Mouse (Mus musculus) limb, embryonic 13.5 days (tissue): ENCODE measurements around the gene Pih1d1. TPM values are rescaled to one million over a fixed set of nuclear protein-coding genes. Genes with fewer than 3 reads are reported as not detected.
"Not testable (repeated sequence)": the region's sequence is repeated elsewhere in the genome, so short reads cannot be mapped to it uniquely, and the experiment has no call there.

Experiments
- ATAC-seq: fragments of 200-750 bp; cut with Nextera tagmentation; 2 replicates; pipeline ENCODE4 v1.8.0; 2017; ENCODE audit warnings: low read depth, moderate number of reproducible peaks, moderate TSS enrichment; ENCODE audit not compliant: low FRiP score
- H3K27ac ChIP-seq: fragments of 300-500 bp; sonication (generic); 2 replicates; pipeline ENCODE4 v1.5.1; 2015; ENCODE audit warnings: inconsistent platforms, mild to moderate bottlenecking, moderate library complexity
- H3K27me3 ChIP-seq: fragments of 300-500 bp; sonication (generic); 2 replicates; pipeline ENCODE4 v1.6.1; 2015; ENCODE audit warnings: mild to moderate bottlenecking, inconsistent platforms
- H3K36me3 ChIP-seq: fragments of 300-500 bp; sonication (generic); 2 replicates; pipeline ENCODE4 v1.6.1; 2015; ENCODE audit warnings: inconsistent platforms, mild to moderate bottlenecking, moderate library complexity
- H3K4me1 ChIP-seq: fragments of 300-500 bp; sonication (generic); 2 replicates; pipeline ENCODE4 v1.6.1; 2015; ENCODE audit warnings: inconsistent platforms
- H3K4me2 ChIP-seq: fragments of 300-500 bp; sonication (generic); replicated peaks from 2 replicates; pipeline ENCODE4 v1.6.1; 2015; ENCODE audit warnings: inconsistent platforms, mild to moderate bottlenecking, moderate library complexity
- H3K4me3 ChIP-seq: fragments of 300-500 bp; sonication (generic); 2 replicates; pipeline ENCODE4 v1.5.1; 2015; ENCODE audit warnings: moderate library complexity, mild to moderate bottlenecking, inconsistent platforms
- H3K9ac ChIP-seq: fragments of 300-500 bp; sonication (generic); 2 replicates; pipeline ENCODE4 v1.6.1; 2015; ENCODE audit warnings: mild to moderate bottlenecking, inconsistent platforms
- H3K9me3 ChIP-seq: fragments of 300-500 bp; sonication (generic); 2 replicates; pipeline ENCODE4 v1.6.1; 2016; ENCODE audit warnings: inconsistent platforms
- WGBS: fragments of 180-500 bp; shearing (Covaris S2); methylation state at CpG from one replicate; pipeline ENCODE4 v1.1.7; 2015; 5-methylcytosine and 5-hydroxymethylcytosine counted together
- polyA plus RNA-seq: library from polyadenylated mRNA; unstranded; fragments of >200 nt; fragmentation: Nextera tagmentation; extraction: Ambion mirVana; gene quantifications from 2 replicates; pipeline ENCODE4 v1.2.1, GENCODE M21; 2015

Gene Pih1d1
- polyA plus RNA-seq, 1 experiment from 2014 or later = 87.1 TPM

GRCm38 (mm10) chr7:45163735-45164490 lies 9.8 kb downstream of the Pih1d1 start, which contains the start of gene Slc17a7:
Gene Slc17a7, plus strand, starts transcription at chr7:45163949.
- H3K36me3 ChIP-seq = peaks cover 20% of the 10 kb centered on the region
- H3K27me3 ChIP-seq = peaks cover 66% of the 10 kb centered on the region
- no peak for ATAC-seq
- WGBS = 2% methylated on average over 34 of the region's 41 CpGs
- H3K4me2 ChIP-seq = peak within 1 kb of the TSS; percentile 73
- H3K4me1 ChIP-seq = peaks cover 13% of the 10 kb centered on the region
- H3K27ac ChIP-seq = no peak within 1 kb of the TSS
- peak within 1 kb of the TSS; percentile 47 for H3K4me3 ChIP-seq
- peaks cover 4% of the 10 kb centered on the region; the same call in 1 of the 2 replicates for H3K9me3 ChIP-seq
- peak within 1 kb of the TSS; percentile 59 for H3K9ac ChIP-seq

- Histone ChIP-seq H3K4me3 (no peak overlapping the region), H3K27ac (no peak overlapping the region), H3K9ac (no peak overlapping the region), H3K27me3 (peaks cover 75% of the 10 kb centered on the region), H3K36me3 (peaks cover 11% of the 10 kb centered on the region), H3K4me2 (no peak overlapping the region), H3K9me3 (peaks cover 13% of the 10 kb centered on the region), H3K4me1 (peaks cover 13% of the 10 kb centered on the region)
- ATAC-seq = no peak
- 67% methylated on average over 5 of the region's 5 CpGs for WGBS
These were observed 10.7 kb downstream of the Pih1d1 start for GRCm38 (mm10) chr7:45164833-45165232.

- H3K27me3 ChIP-seq = peaks cover 84% of the 10 kb centered on the region
- no peak overlapping the region for H3K27ac ChIP-seq
- 0 out of 2 replicates have a peak, but pooled peaks cover 3% of the 10 kb centered on the region for H3K36me3 ChIP-seq
- peaks cover 13% of the 10 kb centered on the region for H3K4me1 ChIP-seq
- no peak overlapping the region for H3K9ac ChIP-seq
- H3K4me2 ChIP-seq = no peak overlapping the region
- no peak overlapping the region for H3K4me3 ChIP-seq
- H3K9me3 ChIP-seq = peaks cover 22% of the 10 kb centered on the region
- 46% methylated on average over 11 of the region's 11 CpGs for WGBS
- ATAC-seq = no peak
These were observed 11.6 kb downstream of the Pih1d1 start for GRCm38 (mm10) chr7:45165701-45166100.

GRCm38 (mm10) chr7:45166950-45167401 lies 12.9 kb downstream of the Pih1d1 start:
- H3K4me1 ChIP-seq = peaks cover 13% of the 10 kb centered on the region
- no peaks in the 10 kb centered on the region for H3K36me3 ChIP-seq
- no peak for ATAC-seq
- peaks cover 23% of the 10 kb centered on the region for H3K9me3 ChIP-seq
- no peak overlapping the region for H3K4me2 ChIP-seq
- 15% methylated on average over 10 of the region's 10 CpGs for WGBS
- no peak overlapping the region for H3K9ac ChIP-seq
- H3K4me3 ChIP-seq = no peak overlapping the region
- H3K27ac ChIP-seq = no peak overlapping the region
- peaks cover 97% of the 10 kb centered on the region for H3K27me3 ChIP-seq

GRCm38 (mm10) chr7:45167761-45168445 lies 13.8 kb downstream of the Pih1d1 start:
- peaks cover 23% of the 10 kb centered on the region for H3K9me3 ChIP-seq
- no peaks in the 10 kb centered on the region for H3K36me3 ChIP-seq
- 2% methylated on average over 19 of the region's 19 CpGs for WGBS
- H3K4me3 ChIP-seq = no peak overlapping the region
- ATAC-seq = no peak
- H3K4me1 ChIP-seq = peaks cover 6% of the 10 kb centered on the region
- peaks cover 100% of the 10 kb centered on the region for H3K27me3 ChIP-seq
- no peak overlapping the region for H3K4me2 ChIP-seq
- no peak overlapping the region for H3K27ac ChIP-seq
- H3K9ac ChIP-seq = no peak overlapping the region

- WGBS = 6% methylated on average over 24 of the region's 24 CpGs
- 0 out of 2 replicates have a peak overlapping the region, but pooled peaks have one; percentile 7 for H3K4me3 ChIP-seq
- ATAC-seq = no peak
- H3K27ac ChIP-seq = no peak overlapping the region
- peaks cover 97% of the 10 kb centered on the region for H3K27me3 ChIP-seq
- H3K9ac ChIP-seq = no peak overlapping the region
- H3K4me1 ChIP-seq = peaks cover 5% of the 10 kb centered on the region
- H3K36me3 ChIP-seq = no peaks in the 10 kb centered on the region
- peaks cover 23% of the 10 kb centered on the region for H3K9me3 ChIP-seq
- no peak overlapping the region for H3K4me2 ChIP-seq
These were observed 14.6 kb downstream of the Pih1d1 start for GRCm38 (mm10) chr7:45168656-45169055.

- H3K4me1 ChIP-seq = peaks cover under 1% of the 10 kb centered on the region; the same call in 1 of the 2 replicates
- H3K4me3 ChIP-seq = no peak overlapping the region; the same call in 1 of the 2 replicates
- no peak overlapping the region for H3K9ac ChIP-seq
- H3K27ac ChIP-seq = no peak overlapping the region
- H3K4me2 ChIP-seq = no peak overlapping the region
- peaks cover 97% of the 10 kb centered on the region for H3K27me3 ChIP-seq
- H3K36me3 ChIP-seq = no peaks in the 10 kb centered on the region
- WGBS = 88% methylated on average over 3 of the region's 3 CpGs
- no peak for ATAC-seq
- peaks cover 23% of the 10 kb centered on the region for H3K9me3 ChIP-seq
These were observed 15.4 kb downstream of the Pih1d1 start for GRCm38 (mm10) chr7:45169495-45169894.

- Histone ChIP-seq H3K4me1 (peaks cover 15% of the 10 kb centered on the region), H3K4me3 (no peak overlapping the region), H3K4me2 (no peak overlapping the region), H3K36me3 (no peaks in the 10 kb centered on the region), H3K9ac (no peak overlapping the region), H3K27me3 (peaks cover 97% of the 10 kb centered on the region), H3K27ac (no peak overlapping the region), H3K9me3 (peaks cover 27% of the 10 kb centered on the region)
- 59% methylated on average over 7 of the region's 7 CpGs for WGBS
- ATAC-seq = no peak
These were observed 18.9 kb downstream of the Pih1d1 start for GRCm38 (mm10) chr7:45172974-45173373.

GRCm38 (mm10) chr7:45173772-45174171 lies 19.7 kb downstream of the Pih1d1 start:
- 58% methylated on average over 1 of the region's 1 CpGs for WGBS
- not testable (repeated sequence) for H3K4me3 ChIP-seq, H3K27ac ChIP-seq, H3K36me3 ChIP-seq, H3K9ac ChIP-seq, H3K4me2 ChIP-seq, ATAC-seq
- H3K27me3 ChIP-seq = peaks cover 97% of the 10 kb centered on the region
- H3K4me1 ChIP-seq = peaks cover 15% of the 10 kb centered on the region
- H3K9me3 ChIP-seq = peaks cover 24% of the 10 kb centered on the region

- peaks cover 97% of the 10 kb centered on the region for H3K27me3 ChIP-seq
- peaks cover 15% of the 10 kb centered on the region for H3K9me3 ChIP-seq
- WGBS = 5% methylated on average over 29 of the region's 29 CpGs
- 0 out of 2 replicates have a peak overlapping the region, but pooled peaks have one; percentile 10 for H3K4me3 ChIP-seq
- ATAC-seq = no peak
- peaks cover 15% of the 10 kb centered on the region for H3K4me1 ChIP-seq
- peak overlapping the region; percentile 38; the same call in 1 of the 2 replicates for H3K4me2 ChIP-seq
- H3K27ac ChIP-seq = no peak overlapping the region
- H3K9ac ChIP-seq = no peak overlapping the region; the same call in 1 of the 2 replicates
- no peaks in the 10 kb centered on the region for H3K36me3 ChIP-seq
These were observed 20.6 kb downstream of the Pih1d1 start for GRCm38 (mm10) chr7:45174567-45175280.

GRCm38 (mm10) chr7:45175398-45175797 lies 21.3 kb downstream of the Pih1d1 start:
- 2% methylated on average over 13 of the region's 13 CpGs for WGBS
- H3K4me1 ChIP-seq = peaks cover 15% of the 10 kb centered on the region
- H3K27me3 ChIP-seq = peaks cover 97% of the 10 kb centered on the region
- no peaks in the 10 kb centered on the region for H3K36me3 ChIP-seq
- peaks cover 8% of the 10 kb centered on the region for H3K9me3 ChIP-seq
- H3K4me2 ChIP-seq = no peak overlapping the region
- no peak overlapping the region for H3K27ac ChIP-seq
- no peak overlapping the region for H3K4me3 ChIP-seq
- no peak overlapping the region for H3K9ac ChIP-seq
- no peak for ATAC-seq
